Mouse (Mus musculus): ENCODE data around the gene Fgl2. TPM values are rescaled to one million over a fixed set of nuclear protein-coding genes. Genes with fewer than 3 reads are reported as not detected.
"Not testable (repeated sequence)": the region's sequence is repeated elsewhere in the genome, so short reads cannot be mapped to it uniquely, and the experiment has no call there.

Fgl2 gene
- polyA plus RNA-seq (2016; fragmentation: Nextera tagmentation; extraction: Ambion mirVana): 0.66 and 0.84 TPM in 2 replicates

DNA sequence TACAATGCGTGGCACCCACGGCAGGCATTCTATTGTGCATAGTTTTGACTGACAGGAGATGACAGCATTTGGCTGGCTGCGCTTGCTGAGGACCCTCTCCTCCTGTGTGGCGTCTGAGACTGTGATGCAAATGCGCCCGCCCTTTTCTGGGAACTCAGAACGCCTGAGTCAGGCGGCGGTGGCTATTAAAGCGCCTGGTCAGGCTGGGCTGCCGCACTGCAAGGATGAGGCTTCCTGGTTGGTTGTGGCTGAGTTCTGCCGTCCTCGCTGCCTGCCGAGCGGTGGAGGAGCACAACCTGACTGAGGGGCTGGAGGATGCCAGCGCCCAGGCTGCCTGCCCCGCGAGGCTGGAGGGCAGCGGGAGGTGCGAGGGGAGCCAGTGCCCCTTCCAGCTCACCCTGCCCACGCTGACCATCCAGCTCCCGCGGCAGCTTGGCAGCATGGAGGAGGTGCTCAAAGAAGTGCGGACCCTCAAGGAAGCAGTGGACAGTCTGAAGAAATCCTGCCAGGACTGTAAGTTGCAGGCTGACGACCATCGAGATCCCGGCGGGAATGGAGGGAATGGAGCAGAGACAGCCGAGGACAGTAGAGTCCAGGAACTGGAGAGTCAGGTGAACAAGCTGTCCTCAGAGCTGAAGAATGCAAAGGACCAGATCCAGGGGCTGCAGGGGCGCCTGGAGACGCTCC, at the start of gene Fgl2:
Gene Fgl2 (plus strand): TSS at position 150 of the 687 bp plus-strand sequence.
- peaks cover 5% of the 10 kb centered on the region; the same call in 1 of the 2 replicates for H3K4me1 ChIP-seq (replicated peaks)
- peak; percentile 56; the same call in 1 of the 2 replicates for ATAC-seq (ENCODE audit: insufficient number of reproducible peaks, insufficient read depth, low FRiP score, low TSS enrichment, low read depth)
- H3K9me3 ChIP-seq: no peaks in the 10 kb centered on the region
- peak within 1 kb of the TSS; percentile 88 for H3K4me2 ChIP-seq
- 4% methylated on average over 31 of the region's 31 CpGs for WGBS
- H3K36me3 ChIP-seq: no peaks in the 10 kb centered on the region
- H3K27me3 ChIP-seq: peaks cover 30% of the 10 kb centered on the region
- no peak within 1 kb of the TSS for H3K27ac ChIP-seq
- peak within 1 kb of the TSS; percentile 45 for H3K4me3 ChIP-seq (replicated peaks)
- peak within 1 kb of the TSS; percentile 69 for H3K9ac ChIP-seq (replicated peaks)

DNA sequence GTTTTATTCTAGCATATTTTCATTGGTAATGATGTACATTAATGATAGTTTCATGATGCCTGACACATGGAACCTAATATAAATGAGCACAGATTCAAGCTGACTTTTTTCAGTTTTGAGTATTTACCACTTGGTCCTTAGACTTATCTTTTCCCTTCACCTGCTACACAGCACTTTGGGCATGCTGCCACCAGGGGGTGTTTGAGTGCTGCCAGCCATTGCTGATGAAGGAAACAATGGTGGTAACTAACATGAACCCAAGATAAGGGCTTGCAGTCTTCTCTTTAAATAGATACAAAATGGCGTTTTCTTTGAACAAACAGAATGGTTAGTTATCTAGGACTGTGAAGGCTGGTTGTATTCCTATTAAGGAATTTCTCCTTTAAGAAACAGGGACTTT, 45.9 kb upstream of the Fgl2 start:
- Histone ChIP-seq H3K4me1 (replicated peaks) (0 out of 2 replicates have a peak, but pooled peaks cover 5% of the 10 kb centered on the region), H3K4me2 (no peak overlapping the region)

DNA sequence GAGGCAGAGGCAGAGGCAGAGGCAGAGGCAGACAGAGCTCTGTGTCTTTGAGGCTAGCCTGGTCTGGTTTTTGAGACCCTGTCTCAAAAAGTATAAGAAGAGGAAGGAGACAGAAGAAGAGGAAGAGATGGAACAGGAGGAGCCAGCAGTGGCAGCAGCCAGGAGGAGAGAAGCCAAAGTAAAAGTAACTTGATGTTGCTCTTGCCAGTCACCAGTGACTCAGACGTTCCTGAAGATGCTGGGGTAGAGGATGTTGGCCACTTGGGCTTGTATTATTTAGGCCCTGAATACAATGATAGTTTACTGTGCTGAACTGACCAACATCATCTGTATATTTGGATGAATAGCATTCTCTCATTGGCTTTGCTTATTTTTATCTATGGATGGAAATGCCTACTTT, 43.9 kb upstream of the Fgl2 start:
- no peak overlapping the region for H3K4me2 ChIP-seq
- no peaks in the 10 kb centered on the region for H3K36me3 ChIP-seq
- H3K9ac ChIP-seq (replicated peaks): no peak overlapping the region
- WGBS: 75% methylated on average over 1 of the region's 1 CpGs
- H3K4me1 ChIP-seq (replicated peaks): 0 out of 2 replicates have a peak, but pooled peaks cover 5% of the 10 kb centered on the region
- H3K27me3 ChIP-seq: no peaks in the 10 kb centered on the region
- no peak overlapping the region for H3K4me3 ChIP-seq (replicated peaks)
- no peak for ATAC-seq (ENCODE audit: insufficient number of reproducible peaks, insufficient read depth, low FRiP score, low TSS enrichment, low read depth)
- H3K9me3 ChIP-seq: no peaks in the 10 kb centered on the region
- no peak overlapping the region for H3K27ac ChIP-seq

More for the DNA sequence above, 45.9 kb upstream of the Fgl2 start:
- H3K9me3 ChIP-seq: no peaks in the 10 kb centered on the region
- no peaks in the 10 kb centered on the region for H3K36me3 ChIP-seq
- 44% methylated on average over 1 of the region's 1 CpGs for WGBS
- H3K27ac ChIP-seq: no peak overlapping the region
- no peaks in the 10 kb centered on the region for H3K27me3 ChIP-seq
- no peak for ATAC-seq (ENCODE audit: insufficient number of reproducible peaks, insufficient read depth, low FRiP score, low TSS enrichment, low read depth)
- H3K9ac ChIP-seq (replicated peaks): no peak overlapping the region
- no peak overlapping the region for H3K4me3 ChIP-seq (replicated peaks)

DNA sequence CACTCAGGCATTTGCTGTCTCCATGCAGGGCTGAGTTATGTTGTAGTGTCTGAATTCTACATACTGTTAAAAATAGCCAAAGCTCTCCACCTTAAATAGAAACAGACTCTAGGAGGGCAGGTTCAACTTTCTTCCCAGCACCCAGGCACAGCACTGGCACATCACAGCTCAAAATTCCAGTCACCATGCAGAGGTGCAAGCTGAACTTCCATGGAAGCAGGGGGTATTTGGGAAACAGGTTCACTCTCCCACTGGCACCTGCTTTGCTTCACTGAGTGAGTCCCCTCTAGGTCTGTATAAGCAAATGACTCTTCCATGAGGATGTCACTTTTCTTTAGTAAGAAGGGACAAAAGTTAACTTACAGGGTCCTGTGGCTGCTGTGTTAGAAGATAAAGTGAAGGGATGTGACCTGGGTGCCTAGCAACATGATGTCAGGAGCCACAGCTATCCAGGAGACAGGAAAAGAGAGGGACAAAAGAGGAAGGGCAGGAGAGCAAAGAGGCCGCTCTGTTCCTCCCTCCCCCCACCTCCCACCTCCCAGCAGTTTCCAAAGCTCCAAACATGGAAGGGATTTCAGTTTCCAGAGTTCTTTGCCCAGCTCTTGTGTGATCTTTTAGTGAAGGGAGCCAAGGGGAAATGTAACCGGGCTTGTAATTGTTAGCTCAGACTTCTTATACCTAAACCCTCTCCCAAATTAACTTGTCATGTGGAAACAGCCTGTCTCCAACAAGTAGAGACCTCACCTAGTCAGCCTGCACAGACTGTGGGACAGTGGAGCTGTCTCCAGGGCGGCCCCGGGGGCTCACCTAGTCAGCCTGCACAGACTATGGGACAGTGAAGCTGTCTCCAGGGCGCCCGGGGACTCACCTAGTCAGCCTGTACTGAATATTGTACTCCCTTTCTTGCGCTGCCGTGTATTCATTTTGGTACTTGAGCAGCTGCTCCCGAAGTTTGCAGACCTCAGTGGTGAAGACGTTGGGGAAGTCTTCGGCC, 42.5 kb upstream of the Fgl2 start:
- Histone ChIP-seq H3K4me1 (replicated peaks) (0 out of 2 replicates have a peak, but pooled peaks cover 5% of the 10 kb centered on the region), H3K4me2 (no peak overlapping the region), H3K36me3 (no peaks in the 10 kb centered on the region), H3K9me3 (0 out of 2 replicates have a peak, but pooled peaks cover 2% of the 10 kb centered on the region), H3K4me3 (replicated peaks) (no peak overlapping the region), H3K9ac (replicated peaks) (no peak overlapping the region), H3K27ac (no peak overlapping the region), H3K27me3 (no peaks in the 10 kb centered on the region)
- 56% methylated on average over 11 of the region's 11 CpGs for WGBS
- ATAC-seq (ENCODE audit: insufficient number of reproducible peaks, insufficient read depth, low FRiP score, low TSS enrichment, low read depth): no peak

DNA sequence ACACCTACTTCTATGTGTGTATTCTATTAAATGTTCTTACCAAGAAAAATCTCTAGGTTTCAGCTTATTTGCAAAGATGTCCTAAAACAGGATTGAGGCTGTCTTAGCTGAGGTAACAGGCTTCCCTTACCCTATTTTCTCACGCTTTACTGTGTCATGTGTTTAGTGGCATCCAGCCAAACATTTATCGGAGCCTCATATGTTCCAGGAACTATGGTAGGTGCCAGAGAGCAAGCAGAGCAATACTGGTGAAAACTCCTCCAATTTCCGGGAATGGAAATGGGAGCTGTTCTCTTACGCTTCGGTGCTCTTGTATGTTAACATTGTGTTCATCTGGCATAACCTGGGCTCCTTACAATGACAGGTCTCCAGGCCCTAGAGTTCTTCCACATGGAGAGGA, 40.8 kb upstream of the Fgl2 start:
- Histone ChIP-seq H3K4me3 (replicated peaks) (no peak overlapping the region), H3K9ac (replicated peaks) (no peak overlapping the region), H3K4me1 (replicated peaks) (0 out of 2 replicates have a peak, but pooled peaks cover 5% of the 10 kb centered on the region), H3K9me3 (0 out of 2 replicates have a peak, but pooled peaks cover 2% of the 10 kb centered on the region), H3K4me2 (no peak overlapping the region), H3K27me3 (no peaks in the 10 kb centered on the region), H3K36me3 (no peaks in the 10 kb centered on the region), H3K27ac (no peak overlapping the region)
- WGBS: 83% methylated on average over 5 of the region's 5 CpGs
- no peak for ATAC-seq (ENCODE audit: insufficient number of reproducible peaks, insufficient read depth, low FRiP score, low TSS enrichment, low read depth)

DNA sequence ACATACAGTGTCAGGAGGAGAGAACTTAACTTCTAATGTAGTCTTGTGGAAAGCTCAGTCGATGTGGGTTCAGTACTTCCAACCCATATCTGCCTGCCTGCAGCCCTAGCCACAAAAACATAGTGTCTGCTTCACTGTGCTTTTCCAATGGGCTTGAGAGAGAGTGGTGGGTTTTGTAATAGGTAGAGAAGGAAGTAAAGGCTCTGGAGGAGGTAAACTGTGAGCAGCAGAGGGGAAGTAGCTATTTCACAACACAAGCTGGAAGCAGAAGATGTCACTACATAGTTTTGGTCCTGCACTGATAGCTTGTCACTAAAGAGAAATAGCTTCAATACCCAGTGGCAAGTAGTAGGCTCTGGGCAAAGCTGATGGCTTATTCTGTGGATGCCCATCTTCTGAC, 40.3 kb upstream of the Fgl2 start:
- H3K4me2 ChIP-seq: no peak overlapping the region
- 0 out of 2 replicates have a peak, but pooled peaks cover 2% of the 10 kb centered on the region for H3K9me3 ChIP-seq
- H3K27ac ChIP-seq: no peak overlapping the region
- H3K27me3 ChIP-seq: no peaks in the 10 kb centered on the region
- H3K4me1 ChIP-seq (replicated peaks): 0 out of 2 replicates have a peak, but pooled peaks cover 5% of the 10 kb centered on the region
- WGBS: 93% methylated on average over 1 of the region's 1 CpGs
- H3K4me3 ChIP-seq (replicated peaks): no peak overlapping the region
- no peaks in the 10 kb centered on the region for H3K36me3 ChIP-seq
- no peak overlapping the region for H3K9ac ChIP-seq (replicated peaks)
- ATAC-seq (ENCODE audit: insufficient number of reproducible peaks, insufficient read depth, low FRiP score, low TSS enrichment, low read depth): no peak

DNA sequence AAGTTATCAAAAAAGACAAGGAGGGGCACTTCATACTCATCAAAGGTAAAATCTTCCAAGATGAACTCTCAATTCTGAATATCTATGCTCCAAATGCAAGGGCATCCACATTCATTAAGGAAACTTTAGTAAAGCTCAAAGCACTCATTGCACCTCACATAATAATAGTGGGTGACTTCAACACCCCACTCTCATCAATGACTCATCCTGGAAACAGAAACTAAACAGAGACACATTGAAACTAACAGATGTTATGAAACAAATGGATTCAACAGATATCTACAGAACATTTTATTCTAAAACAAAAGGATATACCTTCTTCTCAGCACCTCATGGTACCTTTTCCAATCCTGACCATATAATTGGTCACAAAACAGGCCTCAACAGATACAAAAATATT, 30.2 kb upstream of the Fgl2 start:
- H3K27me3 ChIP-seq; H3K27ac ChIP-seq; H3K4me1 ChIP-seq (replicated peaks); H3K36me3 ChIP-seq; H3K9ac ChIP-seq (replicated peaks); H3K9me3 ChIP-seq; H3K4me2 ChIP-seq; H3K4me3 ChIP-seq (replicated peaks); ATAC-seq (ENCODE audit: insufficient number of reproducible peaks, insufficient read depth, low FRiP score, low TSS enrichment, low read depth): not testable (repeated sequence)

DNA sequence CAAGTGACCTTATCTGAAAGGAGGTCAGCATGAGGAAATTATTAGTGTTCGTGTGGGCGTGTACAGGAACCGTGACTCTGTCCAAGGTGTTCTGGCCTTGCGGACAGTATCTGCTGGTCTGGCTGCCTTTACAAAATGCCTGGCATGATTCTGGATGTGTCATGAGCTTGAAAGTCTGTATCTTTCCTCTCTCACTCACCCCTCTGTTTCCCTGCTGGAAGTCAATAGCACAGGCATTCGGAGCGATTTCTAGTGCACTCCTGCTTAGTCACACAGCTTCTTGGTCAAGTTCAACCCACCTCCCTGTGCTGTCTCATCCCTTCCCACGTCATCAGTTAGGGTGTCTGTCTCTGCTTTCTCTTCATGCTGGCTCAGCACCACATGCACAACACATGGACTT, 24.1 kb upstream of the Fgl2 start:
- Histone ChIP-seq H3K9ac (replicated peaks) (no peak overlapping the region), H3K27me3 (no peaks in the 10 kb centered on the region), H3K4me3 (replicated peaks) (no peak overlapping the region), H3K9me3 (no peaks in the 10 kb centered on the region), H3K27ac (no peak overlapping the region), H3K4me2 (no peak overlapping the region), H3K36me3 (no peaks in the 10 kb centered on the region), H3K4me1 (replicated peaks) (0 out of 2 replicates have a peak, but pooled peaks cover under 1% of the 10 kb centered on the region)
- no peak for ATAC-seq (ENCODE audit: insufficient number of reproducible peaks, insufficient read depth, low FRiP score, low TSS enrichment, low read depth)
- 85% methylated on average over 7 of the region's 7 CpGs for whole genome bisulfite sequencing

DNA sequence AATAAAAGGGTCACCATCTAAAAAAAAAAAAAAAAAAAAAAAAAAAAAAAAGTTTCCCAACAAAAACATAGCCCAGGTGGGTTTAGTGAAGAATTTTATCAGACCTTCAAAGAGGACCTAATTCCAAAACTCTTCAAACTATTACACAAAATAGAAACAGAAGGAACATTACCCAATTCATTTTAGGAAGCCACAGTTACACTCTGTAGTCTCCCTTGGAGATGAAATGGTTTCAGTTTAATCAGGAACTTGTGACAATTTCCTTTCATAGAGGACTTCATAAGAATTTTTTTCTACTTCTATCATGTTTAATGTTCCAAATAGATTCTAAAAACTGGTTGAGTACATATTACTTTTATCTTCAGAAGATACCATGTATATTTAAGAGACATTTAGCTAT, 20.8 kb upstream of the Fgl2 start:
- H3K4me3 ChIP-seq (replicated peaks): no peak overlapping the region
- H3K4me2 ChIP-seq: no peak overlapping the region
- H3K27me3 ChIP-seq: no peaks in the 10 kb centered on the region
- no peaks in the 10 kb centered on the region for H3K9me3 ChIP-seq
- no peak overlapping the region for H3K9ac ChIP-seq (replicated peaks)
- H3K36me3 ChIP-seq: no peaks in the 10 kb centered on the region
- H3K4me1 ChIP-seq (replicated peaks): peaks cover 8% of the 10 kb centered on the region
- no peak for ATAC-seq (ENCODE audit: insufficient number of reproducible peaks, insufficient read depth, low FRiP score, low TSS enrichment, low read depth)
- no peak overlapping the region for H3K27ac ChIP-seq

DNA sequence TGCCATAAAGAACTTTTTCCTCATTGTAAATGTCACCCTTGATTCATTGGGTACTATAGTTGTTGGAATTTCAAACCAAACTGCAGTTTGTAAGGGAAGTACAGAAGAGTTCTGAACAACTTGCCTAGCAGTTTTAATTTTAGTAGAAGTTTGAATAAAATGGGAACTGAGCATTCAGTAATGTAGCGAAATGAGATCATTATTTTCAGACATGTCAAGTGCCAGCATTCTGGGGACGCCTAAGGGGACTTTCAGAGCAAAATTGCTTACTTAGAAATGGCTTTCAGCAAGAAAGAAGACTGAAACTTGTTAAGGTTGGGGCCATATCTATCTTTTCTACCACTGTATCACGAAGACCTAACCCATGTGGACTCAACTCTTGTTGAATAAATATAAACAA, 13.8 kb upstream of the Fgl2 start:
- no peak overlapping the region for H3K9ac ChIP-seq (replicated peaks)
- WGBS: 83% methylated on average over 3 of the region's 3 CpGs
- H3K4me3 ChIP-seq (replicated peaks): no peak overlapping the region
- H3K4me2 ChIP-seq: no peak overlapping the region
- H3K4me1 ChIP-seq (replicated peaks): peaks cover 4% of the 10 kb centered on the region
- H3K27me3 ChIP-seq: no peaks in the 10 kb centered on the region
- H3K27ac ChIP-seq: no peak overlapping the region
- H3K9me3 ChIP-seq: no peaks in the 10 kb centered on the region
- ATAC-seq (ENCODE audit: insufficient number of reproducible peaks, insufficient read depth, low FRiP score, low TSS enrichment, low read depth): no peak
- no peaks in the 10 kb centered on the region for H3K36me3 ChIP-seq

DNA sequence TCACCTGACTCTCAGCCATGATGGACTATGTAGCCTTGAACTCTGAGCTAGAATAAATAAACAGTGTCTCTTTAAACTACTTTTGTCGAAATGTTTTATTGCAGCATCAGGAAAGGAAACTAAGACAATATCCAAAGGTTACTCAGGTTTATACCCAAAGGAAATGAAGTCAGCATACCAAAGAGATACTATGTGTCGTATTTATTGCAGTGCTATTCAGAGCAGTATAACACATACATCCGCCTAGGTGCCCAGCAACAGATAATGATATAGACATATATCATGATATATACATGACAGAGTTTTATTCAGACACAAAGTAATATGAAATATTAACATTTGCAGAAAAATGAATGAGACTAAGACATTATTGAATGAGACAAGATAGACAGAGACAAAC, 9.1 kb upstream of the Fgl2 start:
- no peaks in the 10 kb centered on the region for H3K4me1 ChIP-seq (replicated peaks)
- no peak overlapping the region for H3K27ac ChIP-seq
- no peak overlapping the region for H3K4me2 ChIP-seq
- H3K9ac ChIP-seq (replicated peaks): no peak overlapping the region
- no peak for ATAC-seq (ENCODE audit: insufficient number of reproducible peaks, insufficient read depth, low FRiP score, low TSS enrichment, low read depth)
- H3K36me3 ChIP-seq: no peaks in the 10 kb centered on the region
- 79% methylated on average over 3 of the region's 3 CpGs for WGBS
- H3K27me3 ChIP-seq: no peaks in the 10 kb centered on the region
- H3K9me3 ChIP-seq: no peaks in the 10 kb centered on the region
- H3K4me3 ChIP-seq (replicated peaks): no peak overlapping the region

Measured in limb, embryonic 12.5 days (tissue).